Mouse (Mus musculus) CH12.LX (cell line): ENCODE measurements around the gene Rtkn2. TPM values are rescaled to one million over a fixed set of nuclear protein-coding genes. Genes with fewer than 3 reads are reported as not detected.

Experiments
- DNase-seq: peaks from one replicate; pipeline ENCODE4 v3.0.0-alpha.2; 2013; ENCODE audit errors: extremely low read depth
- H3K27ac ChIP-seq: 2 replicates; pipeline ENCODE4 v1.5.1; 2012; ENCODE audit warnings: low read depth, mild to moderate bottlenecking, control low read depth, moderate library complexity; ENCODE audit not compliant: insufficient read depth
- H3K27me3 ChIP-seq: replicated peaks from 2 replicates; pipeline ENCODE3; 2012; ENCODE audit warnings: inconsistent platforms
- H3K36me3 ChIP-seq, 2 experiments: replicated peaks in 1 of 2; 2 replicates each; pipeline versions ENCODE3 to v1.6.1; 2012; ENCODE audit warnings: inconsistent platforms in 1 of 2, low read length in 1 of 2, mild to moderate bottlenecking in 1 of 2, mixed read lengths in 1 of 2, moderate library complexity in 1 of 2; ENCODE audit not compliant: control insufficient read depth in 1 of 2, insufficient read depth in 1 of 2
- H3K4me1 ChIP-seq, 2 experiments: 2 replicates each; pipeline ENCODE4 v1.6.1; 2012; ENCODE audit warnings: inconsistent platforms in 1 of 2, moderate library complexity in 1 of 2; ENCODE audit not compliant: insufficient read depth in 2 of 2, control insufficient read depth in 1 of 2
- H3K4me2 ChIP-seq: 2 replicates; pipeline ENCODE4 v1.6.1; 2012; ENCODE audit warnings: low read depth, mild to moderate bottlenecking, control low read depth; ENCODE audit not compliant: poor library complexity, insufficient read depth, severe bottlenecking
- H3K4me3 ChIP-seq, 3 experiments: fragments of 150-350 bp in 1 of 3; sonication (generic) in 1 of 3; replicated peaks in 1 of 3; 2 replicates each; pipeline versions ENCODE3 to v1.5.1; 2011 to 2012; ENCODE audit warnings: low read depth in 2 of 3, low read length in 2 of 3, mild to moderate bottlenecking in 2 of 3, moderate library complexity in 2 of 3, control low read depth in 1 of 3, improper control_type of control experiment in 1 of 3, inconsistent platforms in 1 of 3, mixed read lengths in 1 of 3; ENCODE audit not compliant: poor library complexity in 1 of 3
- H3K79me2 ChIP-seq: replicated peaks from 2 replicates; pipeline ENCODE4 v1.6.1; 2012; ENCODE audit warnings: mild to moderate bottlenecking, moderate library complexity; ENCODE audit not compliant: control insufficient read depth, poor library complexity, insufficient read depth, severe bottlenecking; ENCODE audit errors: extremely low read depth
- H3K9ac ChIP-seq: 2 replicates; pipeline ENCODE4 v1.6.1; 2012; ENCODE audit warnings: low read depth, mild to moderate bottlenecking, control low read depth, moderate library complexity; ENCODE audit not compliant: insufficient read depth
- H3K9me3 ChIP-seq: replicated peaks from 2 replicates; pipeline ENCODE3; 2012; ENCODE audit warnings: low read length, inconsistent platforms, mixed read lengths
- CHD2 ChIP-seq: IDR thresholded peaks from 2 replicates; pipeline ENCODE4 v1.6.1; 2011; ENCODE audit warnings: low read length, improper control_type of control experiment
- CTCF ChIP-seq, 2 experiments: IDR thresholded peaks in 1 of 2; conservative IDR thresholded peaks in 1 of 2; 2 replicates each; pipeline ENCODE4 v1.5.1; 2011 to 2012; ENCODE audit warnings: low read depth in 2 of 2, low read length in 2 of 2, improper control_type of control experiment in 1 of 2, inconsistent platforms in 1 of 2, mild to moderate bottlenecking in 1 of 2, moderate library complexity in 1 of 2
- E2F4 ChIP-seq: IDR thresholded peaks from 2 replicates; pipeline ENCODE4 v1.6.1; 2011; ENCODE audit warnings: low read depth, low read length, improper control_type of control experiment; ENCODE audit not compliant: insufficient replicate concordance
- ELF1 ChIP-seq: IDR thresholded peaks from 2 replicates; pipeline ENCODE4 v1.6.1; 2014; ENCODE audit warnings: low read depth, mild to moderate bottlenecking, inconsistent platforms, low read length, improper control_type of control experiment
- ETS1 ChIP-seq: conservative IDR thresholded peaks from 2 replicates; pipeline ENCODE4 v1.6.1; 2012; ENCODE audit warnings: low read depth, mild to moderate bottlenecking, inconsistent platforms, low read length, improper control_type of control experiment, moderate library complexity
- IRF4 ChIP-seq: IDR thresholded peaks from 2 replicates; pipeline ENCODE4 v1.6.1; 2014; ENCODE audit warnings: low read depth, mild to moderate bottlenecking, inconsistent platforms, low read length, improper control_type of control experiment
- JUN ChIP-seq: IDR thresholded peaks from 2 replicates; pipeline ENCODE4 v1.6.1; 2011; ENCODE audit warnings: low read depth, mild to moderate bottlenecking, low read length, improper control_type of control experiment, moderate library complexity; ENCODE audit not compliant: insufficient read depth
- KAT2A ChIP-seq: IDR thresholded peaks from 2 replicates; pipeline ENCODE4 v1.6.1; 2012; ENCODE audit warnings: low read length, improper control_type of control experiment, inconsistent platforms; ENCODE audit not compliant: insufficient replicate concordance
- MAX ChIP-seq: IDR thresholded peaks from 2 replicates; pipeline ENCODE4 v1.6.1; 2011; ENCODE audit warnings: low read length, improper control_type of control experiment
- MAZ ChIP-seq: IDR thresholded peaks from 2 replicates; pipeline ENCODE4 v1.6.1; 2012; ENCODE audit warnings: low read depth, mild to moderate bottlenecking, inconsistent platforms, low read length, improper control_type of control experiment, moderate library complexity
- MEF2A ChIP-seq: IDR thresholded peaks from 2 replicates; pipeline ENCODE4 v1.6.1; 2014; ENCODE audit warnings: low read depth, mild to moderate bottlenecking, inconsistent platforms, low read length, improper control_type of control experiment, borderline replicate concordance
- NELFE ChIP-seq: IDR thresholded peaks from 2 replicates; pipeline ENCODE4 v1.6.1; 2011; ENCODE audit warnings: low read depth, low read length, improper control_type of control experiment
- RAD21 ChIP-seq: IDR thresholded peaks from 2 replicates; pipeline ENCODE4 v1.6.1; 2011; ENCODE audit warnings: low read depth, mild to moderate bottlenecking, low read length, improper control_type of control experiment, moderate library complexity
- RCOR1 ChIP-seq: conservative IDR thresholded peaks from 2 replicates; pipeline ENCODE4 v1.6.1; 2012; ENCODE audit warnings: low read depth, mild to moderate bottlenecking, inconsistent platforms, low read length, improper control_type of control experiment
- SMC3 ChIP-seq: IDR thresholded peaks from 2 replicates; pipeline ENCODE4 v1.6.1; 2011; ENCODE audit warnings: low read depth, low read length, improper control_type of control experiment
- TCF12 ChIP-seq: IDR thresholded peaks from 2 replicates; pipeline ENCODE4 v1.6.1; 2014; ENCODE audit warnings: low read depth, mild to moderate bottlenecking, inconsistent platforms, low read length, improper control_type of control experiment
- USF1 ChIP-seq: IDR thresholded peaks from 2 replicates; pipeline ENCODE4 v1.6.1; 2014; ENCODE audit warnings: low read depth, mild to moderate bottlenecking, inconsistent platforms, low read length, improper control_type of control experiment
- ZC3H11A ChIP-seq: IDR thresholded peaks from 2 replicates; pipeline ENCODE4 v1.6.1; 2012; ENCODE audit warnings: low read depth, mild to moderate bottlenecking, inconsistent platforms, low read length, improper control_type of control experiment
- ZMIZ1 ChIP-seq: IDR thresholded peaks from 2 replicates; pipeline ENCODE4 v1.6.1; 2012; ENCODE audit warnings: low read depth, mild to moderate bottlenecking, inconsistent platforms, low read length, improper control_type of control experiment
- ZNF384 ChIP-seq: IDR thresholded peaks from 2 replicates; pipeline ENCODE4 v1.6.1; 2012; ENCODE audit warnings: low read depth, low read length, improper control_type of control experiment, inconsistent platforms
- dilution Hi-C: fragments of 300-500 bp; cut with MboI; formaldehyde crosslinking; loops from 2 replicates; pipeline ENCODE4 v1.14.3; 2020; ENCODE audit warnings: low sequenced_read_pairs; ENCODE audit not compliant: extremely low pct_unique_long_range_greater_than_20kb, extremely low pct_ligation_motif_present
- in situ Hi-C: fragments of 300-500 bp; cut with MboI; formaldehyde crosslinking; loops from 3 replicates; pipeline ENCODE4 v1.14.3; 2019; ENCODE audit warnings: low sequenced_read_pairs, low pct_ligation_motif_present, low pct_unique_long_range_greater_than_20kb, mixed read lengths
- polyA plus RNA-seq: library from polyadenylated mRNA; unstranded; fragments of >175 nt; gene quantifications from 2 replicates; pipeline ENCODE4 v1.2.1, GENCODE M21; 2012; ENCODE audit warnings: low read depth; ENCODE audit not compliant: insufficient read length
- total RNA-seq, 2 experiments: library from RNA; depleted of rRNA; stranded (reverse); fragments of 300-350 nt in 1 of 2; fragments of >200 nt in 1 of 2; gene quantifications; 2 replicates each; pipeline ENCODE4 v1.2.3; 2012 to 2014

Rtkn2 gene
- total and polyA plus RNA-seq, 3 experiments = 0.59 to 0.93 (median 0.59) TPM

DNA sequence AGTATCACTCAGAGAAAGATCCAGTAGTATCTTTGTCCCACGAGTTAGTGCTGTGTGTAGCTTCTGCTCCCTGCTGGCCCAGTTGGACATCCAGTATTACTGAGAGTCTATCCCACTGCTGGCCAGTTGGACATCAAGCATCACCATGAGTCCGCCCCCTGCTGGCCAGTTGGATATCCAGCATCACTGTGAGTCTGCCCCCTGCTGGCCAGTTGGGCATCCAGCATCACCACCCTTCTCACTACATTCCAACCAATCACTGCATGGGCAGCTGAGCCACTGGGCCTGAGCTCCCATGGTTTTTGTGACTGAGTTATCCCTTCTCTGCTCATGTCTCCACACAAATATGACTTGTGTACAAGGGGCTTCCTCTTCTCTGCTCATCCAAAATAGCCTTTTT, 33.8 kb downstream of the Rtkn2 start:
- H3K27ac ChIP-seq = no peak overlapping the region
- H3K4me3 ChIP-seq = no peak overlapping the region
- no peak overlapping the region for H3K9ac ChIP-seq
- no peaks in the 10 kb centered on the region for H3K36me3 ChIP-seq
- no peaks in the 10 kb centered on the region for H3K9me3 ChIP-seq
- no peak overlapping the region for H3K4me2 ChIP-seq
- H3K79me2 ChIP-seq = no peaks in the 10 kb centered on the region
- 0 out of 4 replicates have a peak, but pooled peaks cover 0 to 3% of the 10 kb centered on the region in 2 experiments for H3K4me1 ChIP-seq
- no peaks in the 10 kb centered on the region for H3K27me3 ChIP-seq
- DNase-seq = peak; percentile 54
- peak; percentile 71 for TF ChIP-seq SMC3
- peak; percentile 84; the same call in 1 of the 2 replicates for TF ChIP-seq NELFE
- TF ChIP-seq USF1 = no peak
- TF ChIP-seq CTCF (conservative IDR thresholded peaks at IDR 0.05 in 1 of 2, IDR thresholded peaks at IDR 0.05 in 1 of 2; ENCODE audit: low read depth in 2 of 2, low read length in 2 of 2) = peak; percentile 86 to 100
- TF ChIP-seq RAD21 = peak; percentile 40
- dilution Hi-C loops (no loop called here), in situ Hi-C loops (no loop called here)

DNA sequence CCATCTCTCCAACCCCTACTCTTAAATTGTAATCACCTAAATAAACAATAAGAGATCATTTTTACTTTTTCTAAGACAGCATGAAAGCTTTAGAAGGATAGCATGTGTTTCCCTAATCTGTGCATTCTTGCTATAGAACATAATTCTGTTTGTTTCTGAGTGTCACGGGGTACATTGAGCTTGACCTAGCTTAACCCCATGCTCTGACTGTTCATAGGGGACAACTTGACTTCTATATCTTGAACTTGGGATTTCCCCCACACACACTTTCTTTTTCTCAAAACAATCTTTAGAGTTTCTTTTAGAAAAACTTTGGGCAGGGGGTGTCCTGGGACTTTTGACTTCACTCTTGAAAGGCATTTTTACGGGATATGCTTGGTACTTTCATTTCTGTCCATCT, 41.4 kb downstream of the Rtkn2 start:
- Histone ChIP-seq H3K79me2 (no peaks in the 10 kb centered on the region), H3K27ac (no peak overlapping the region), H3K36me3 (no peaks in the 10 kb centered on the region), H3K9ac (no peak overlapping the region), H3K4me3 (no peak overlapping the region), H3K9me3 (peaks cover 10% of the 10 kb centered on the region), H3K4me2 (0 out of 2 replicates have a peak overlapping the region, but pooled peaks have one; percentile 11), H3K4me1 (peaks cover 20 to 22% of the 10 kb centered on the region in 2 experiments), H3K27me3 (no peaks in the 10 kb centered on the region)
- no peak for DNase-seq
- in situ Hi-C loops (no loop called here), dilution Hi-C loops (no loop called here)
- TF ChIP-seq RAD21 (no peak), IRF4 (0 out of 2 replicates have a peak, but pooled peaks have one; percentile 12), ETS1 (no peak)

DNA sequence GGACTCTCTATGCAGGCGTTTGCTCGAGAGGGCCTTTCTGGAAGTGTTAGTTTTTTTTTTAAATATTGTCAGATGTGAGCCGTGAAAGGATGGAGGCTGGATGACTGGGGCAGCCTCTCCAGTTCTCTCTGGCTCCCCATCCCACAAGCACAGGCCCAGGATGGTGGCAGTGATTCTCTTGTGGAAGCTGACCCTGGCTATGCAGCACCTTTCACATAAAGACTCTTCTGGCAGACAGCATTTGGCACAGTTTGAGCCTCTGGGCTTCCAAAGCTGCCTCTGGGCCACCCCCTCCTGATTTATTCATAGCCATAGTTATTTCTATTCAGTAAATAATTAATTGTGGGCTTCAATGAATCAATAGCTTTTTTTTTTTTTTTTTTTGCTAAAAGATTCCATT, 46.3 kb downstream of the Rtkn2 start:
- Histone ChIP-seq H3K27ac (no peak overlapping the region), H3K27me3 (no peaks in the 10 kb centered on the region), H3K9ac (no peak overlapping the region), H3K4me1 (peaks cover 24 to 37% of the 10 kb centered on the region in 2 experiments), H3K79me2 (no peaks in the 10 kb centered on the region), H3K4me2 (no peak overlapping the region), H3K9me3 (no peaks in the 10 kb centered on the region), H3K36me3 (no peaks in the 10 kb centered on the region), H3K4me3 (no peak overlapping the region)
- in situ Hi-C loops (no loop called here), dilution Hi-C loops (no loop called here)
- TF ChIP-seq MAX (no peak), ZMIZ1 (no peak), ZNF384 (no peak), KAT2A (no peak), ELF1 (no peak), CHD2 (no peak), RAD21 (no peak), ZC3H11A (no peak), RCOR1 (no peak), IRF4 (no peak), SMC3 (no peak), MAZ (no peak), TCF12 (no peak), MEF2A (no peak), E2F4 (no peak), NELFE (no peak), JUN (no peak)
- no peak for DNase-seq
